Mouse (Mus musculus) heart, postnatal 36 days (tissue): Measurements from ENCODE around the gene Mpped2. TPM values are rescaled to one million over a fixed set of nuclear protein-coding genes. Genes with fewer than 3 reads are reported as not detected.

Experiments used
- DNase-seq, 2 experiments: peaks; one replicate each; pipeline ENCODE4 v3.0.0; 2021 to 2022
- intact Hi-C: fragments of 180-260 bp; cut with DNase I; formaldehyde crosslinking; loops from one replicate; pipeline ENCODE4 v1.15.1; 2025
- total RNA-seq, 2 experiments: library from RNA; stranded (reverse); gene quantifications; 2 replicates each; pipeline ENCODE4 v1.2.3; 2021

Gene Mpped2
- total RNA-seq, 2 experiments from 2014 or later, result 13.8 to 19.7 TPM

GRCm38 (mm10) chr2:106844766-106845678 is 152.0 kb downstream of the Mpped2 start:
- DNase-seq, result no peak
- intact Hi-C loops, result no loop called here

- intact Hi-C loops, result no loop called here
- DNase-seq, result no peak
These were observed 153.4 kb downstream of the Mpped2 start for GRCm38 (mm10) chr2:106846511-106846910.

GRCm38 (mm10) chr2:106849389-106849788 is 156.3 kb downstream of the Mpped2 start:
- intact Hi-C loops, result no loop called here
- no peak for DNase-seq

- DNase-seq, result no peak
- intact Hi-C loops, result no loop called here
These were observed 158.4 kb downstream of the Mpped2 start for GRCm38 (mm10) chr2:106851515-106851914.

- intact Hi-C loops, result no loop called here
- DNase-seq, result no peak
These were observed 161.1 kb downstream of the Mpped2 start for GRCm38 (mm10) chr2:106854213-106854612.

GRCm38 (mm10) chr2:106854758-106855157 is 161.7 kb downstream of the Mpped2 start:
- DNase-seq, result no peak
- intact Hi-C loops, result no loop called here

- no peak for DNase-seq
- intact Hi-C loops, result no loop called here
These were observed 162.1 kb downstream of the Mpped2 start for GRCm38 (mm10) chr2:106855184-106855583.

GRCm38 (mm10) chr2:106855623-106856350 is 162.7 kb downstream of the Mpped2 start:
- intact Hi-C loops, result no loop called here
- DNase-seq, result no peak

- DNase-seq, result no peak
- intact Hi-C loops, result no loop called here
These were observed 163.4 kb downstream of the Mpped2 start for GRCm38 (mm10) chr2:106856361-106856961.

- intact Hi-C loops, result no loop called here
These were observed 164.2 kb downstream of the Mpped2 start for GRCm38 (mm10) chr2:106857258-106857657.

GRCm38 (mm10) chr2:106857711-106858110 is 164.6 kb downstream of the Mpped2 start:
- intact Hi-C loops, result no loop called here
- no peak for DNase-seq

More at GRCm38 (mm10) chr2:106857258-106857657, 164.2 kb downstream of the Mpped2 start:
- DNase-seq, result no peak

- intact Hi-C loops, result no loop called here
- DNase-seq, result no peak
These were observed 168.0 kb downstream of the Mpped2 start for GRCm38 (mm10) chr2:106860856-106861679.

- intact Hi-C loops, result no loop called here
- DNase-seq, result no peak
These were observed 170.1 kb downstream of the Mpped2 start for GRCm38 (mm10) chr2:106863050-106863653.

- DNase-seq, result no peak
- intact Hi-C loops, result no loop called here
These were observed 172.2 kb downstream of the Mpped2 start for GRCm38 (mm10) chr2:106865148-106865786.

GRCm38 (mm10) chr2:106866303-106866702 is 173.2 kb downstream of the Mpped2 start:
- intact Hi-C loops, result no loop called here
- DNase-seq, result no peak

- intact Hi-C loops, result no loop called here
- no peak for DNase-seq
These were observed 177.8 kb downstream of the Mpped2 start for GRCm38 (mm10) chr2:106870886-106871285.

GRCm38 (mm10) chr2:106873166-106873565 is 180.1 kb downstream of the Mpped2 start:
- DNase-seq, result no peak
- intact Hi-C loops, result no loop called here

GRCm38 (mm10) chr2:106883390-106883789 is 190.3 kb downstream of the Mpped2 start:
- intact Hi-C loops, result no loop called here
- no peak for DNase-seq

- intact Hi-C loops, result no loop called here
- no peak for DNase-seq
These were observed 195.1 kb downstream of the Mpped2 start for GRCm38 (mm10) chr2:106888174-106888573.
